Mouse (Mus musculus) ovary, postnatal 36 days (tissue): Measurements from ENCODE around the gene Tomm34.
A peak's percentile ranks its signal among the peaks of the same experiment; 100 is the strongest.

Experiments
- DNase-seq: peaks from one replicate; pipeline ENCODE4 v3.0.0; 2022; ENCODE audit warnings: low spot score, mixed read lengths

The Tomm34 gene

DNA sequence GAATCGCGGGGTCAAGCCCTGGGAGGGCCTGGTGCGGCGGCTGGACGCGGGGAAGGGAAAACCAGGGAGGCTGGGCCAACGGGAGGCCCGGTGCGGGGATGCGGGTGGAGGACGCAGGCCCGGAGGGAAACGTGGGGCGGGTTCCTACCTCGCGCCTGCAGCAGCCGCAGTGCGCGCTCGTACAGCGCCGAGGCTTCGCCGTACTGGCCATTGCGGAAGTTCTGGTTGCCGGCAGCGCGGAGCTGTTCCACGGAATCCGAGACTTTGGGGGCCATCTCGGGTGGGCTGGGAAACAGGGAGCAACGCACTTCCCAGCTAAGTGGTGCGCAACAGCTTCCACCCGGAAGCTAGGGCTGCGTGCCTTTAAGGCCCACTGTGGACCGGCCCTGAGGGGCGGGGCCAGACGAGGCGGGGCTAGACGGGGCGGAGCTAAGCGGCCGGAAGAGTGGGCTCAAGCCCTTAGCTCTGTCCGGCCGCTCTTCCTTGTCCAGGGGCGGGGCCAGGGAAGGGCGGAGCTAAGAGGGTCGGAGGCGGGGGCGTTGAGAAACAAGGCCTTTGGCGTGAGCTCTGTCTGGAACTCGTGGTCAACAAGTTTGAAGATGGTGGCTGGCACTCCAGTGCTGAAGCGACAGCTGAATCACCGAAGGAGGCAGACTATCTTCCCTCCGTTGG lies at the start of gene Tomm34:
Gene Tomm34, minus strand, starts transcription at position 405 of the 672 bp plus-strand sequence.
- peak; percentile 97 for DNase-seq

DNA sequence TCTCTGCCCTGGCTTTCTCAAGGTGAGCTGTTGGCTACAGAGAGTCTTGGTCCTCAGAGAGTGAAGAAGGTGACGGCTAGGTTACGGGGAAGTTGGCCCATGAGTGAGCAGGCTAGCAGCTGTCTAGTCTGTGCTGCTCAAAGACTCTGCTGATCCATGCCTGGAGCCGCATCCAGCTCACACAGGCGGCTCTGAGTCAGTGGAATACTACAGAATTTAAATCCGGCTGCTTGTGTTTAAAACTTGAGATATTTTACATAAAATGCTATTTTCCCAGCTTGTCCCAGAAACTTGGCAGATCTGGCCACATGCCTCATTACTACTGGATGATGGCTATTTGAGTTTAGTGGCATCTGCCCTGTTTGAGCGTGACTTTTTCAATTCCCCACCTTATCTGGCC lies 48.5 kb upstream of the Tomm34 start:
- no peak for DNase-seq

DNA sequence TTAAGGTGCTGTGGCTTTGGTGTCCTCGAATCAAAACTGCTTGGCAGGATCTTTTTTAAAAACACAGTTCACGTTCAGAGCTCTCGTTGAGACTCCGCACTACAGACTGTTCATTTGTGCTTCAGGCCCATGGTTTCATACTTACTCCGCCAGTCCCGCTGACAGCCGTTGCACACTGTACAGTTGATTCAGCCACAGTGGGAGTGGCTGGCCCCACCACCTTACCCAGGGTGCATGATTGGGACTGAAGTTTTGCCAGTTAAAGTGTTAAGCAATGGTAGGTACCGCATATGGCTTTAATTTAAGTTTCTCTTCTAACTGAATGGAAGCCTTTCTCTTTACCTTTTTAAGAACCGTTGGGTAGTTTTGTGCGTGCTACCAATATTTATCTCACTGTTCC lies 44.6 kb upstream of the Tomm34 start:
- DNase-seq, result no peak

GRCm38 (mm10) chr2:164114051-164114450 lies 43.1 kb upstream of the Tomm34 start:
- no peak for DNase-seq

DNA sequence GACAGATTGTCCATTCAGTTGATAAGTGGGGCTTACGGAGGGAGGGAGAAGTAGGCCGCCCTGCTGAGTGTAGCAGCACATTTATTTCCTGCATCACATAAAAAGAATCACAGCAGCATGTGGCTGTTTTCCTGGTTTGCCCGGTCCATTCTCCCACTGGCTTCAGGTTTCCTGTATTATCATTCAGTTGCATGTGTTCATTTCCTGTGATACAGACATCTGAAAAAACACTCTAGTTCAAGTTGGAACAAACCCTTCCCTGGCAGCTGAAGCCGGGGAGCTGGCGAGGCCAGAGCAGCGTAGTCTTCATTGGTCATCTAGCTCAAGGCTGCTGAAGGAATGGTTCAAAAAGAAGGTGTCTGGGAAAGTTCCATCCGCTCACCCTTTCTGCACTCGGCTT lies 40.6 kb upstream of the Tomm34 start:
- DNase-seq, result no peak

GRCm38 (mm10) chr2:164108501-164108900 lies 37.5 kb upstream of the Tomm34 start:
- DNase-seq, result no peak

GRCm38 (mm10) chr2:164107125-164107874 lies 36.3 kb upstream of the Tomm34 start:
- no peak for DNase-seq

GRCm38 (mm10) chr2:164106287-164107035 lies 35.5 kb upstream of the Tomm34 start:
- no peak for DNase-seq

GRCm38 (mm10) chr2:164103501-164103900 lies 32.5 kb upstream of the Tomm34 start:
- DNase-seq, result peak; percentile 56

GRCm38 (mm10) chr2:164102366-164102765 lies 31.4 kb upstream of the Tomm34 start:
- no peak for DNase-seq

GRCm38 (mm10) chr2:164101936-164102335 lies 31.0 kb upstream of the Tomm34 start:
- no peak for DNase-seq

DNA sequence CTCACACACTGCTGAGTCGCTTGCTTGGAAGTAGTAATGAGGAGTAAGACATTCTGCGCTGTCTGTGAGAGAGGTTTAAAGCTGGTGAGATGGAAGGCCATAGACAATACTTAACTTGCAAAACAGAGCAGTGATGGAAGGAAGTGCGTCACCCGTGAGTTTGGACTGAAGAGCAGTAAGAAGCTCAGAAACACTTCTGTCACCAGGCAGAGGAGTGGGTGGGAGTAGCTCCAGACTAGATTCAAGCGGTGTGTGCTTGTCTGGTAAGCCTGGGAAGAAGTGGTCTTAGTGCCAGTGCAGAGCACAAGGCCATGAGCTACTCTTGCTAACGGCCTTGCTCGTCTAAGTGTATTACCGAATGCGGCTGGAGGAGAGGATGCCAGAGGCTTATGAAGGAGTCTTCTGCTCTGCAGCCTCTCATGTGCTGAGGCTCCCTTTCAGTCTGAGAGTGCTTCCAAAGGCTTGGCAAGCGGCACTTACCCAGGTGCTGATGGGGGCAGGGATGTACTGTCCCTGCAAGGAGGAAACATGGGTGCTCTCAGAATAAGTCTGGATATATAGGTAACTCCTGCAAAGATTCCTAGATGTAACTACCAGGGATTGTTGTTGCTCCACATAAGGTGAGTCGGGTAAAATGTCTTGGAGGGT lies 27.8 kb upstream of the Tomm34 start:
- DNase-seq, result no peak

GRCm38 (mm10) chr2:164094152-164094551 lies 23.2 kb upstream of the Tomm34 start:
- DNase-seq, result no peak

DNA sequence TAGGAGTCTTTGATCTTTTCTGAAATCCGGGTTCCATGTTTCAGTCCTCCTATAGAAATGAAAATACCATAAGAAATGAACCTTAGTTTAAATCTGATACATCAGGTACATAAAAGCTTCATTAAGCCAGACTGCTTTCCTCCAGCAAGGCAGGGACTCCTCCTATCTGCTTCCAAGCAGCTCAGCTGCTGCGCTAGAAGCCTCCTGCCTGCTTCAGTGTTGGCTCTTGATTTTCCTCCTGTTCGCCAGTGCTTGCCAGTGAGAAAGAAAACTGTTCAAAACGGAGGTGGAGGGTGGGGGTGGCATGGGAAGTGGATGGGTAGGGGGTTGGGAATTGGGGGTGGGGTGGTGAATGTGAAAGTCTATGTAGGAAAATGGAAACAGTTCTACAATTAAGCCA lies 18.5 kb upstream of the Tomm34 start:
- no peak for DNase-seq

GRCm38 (mm10) chr2:164087416-164088017 lies 16.5 kb upstream of the Tomm34 start:
- DNase-seq, result no peak

DNA sequence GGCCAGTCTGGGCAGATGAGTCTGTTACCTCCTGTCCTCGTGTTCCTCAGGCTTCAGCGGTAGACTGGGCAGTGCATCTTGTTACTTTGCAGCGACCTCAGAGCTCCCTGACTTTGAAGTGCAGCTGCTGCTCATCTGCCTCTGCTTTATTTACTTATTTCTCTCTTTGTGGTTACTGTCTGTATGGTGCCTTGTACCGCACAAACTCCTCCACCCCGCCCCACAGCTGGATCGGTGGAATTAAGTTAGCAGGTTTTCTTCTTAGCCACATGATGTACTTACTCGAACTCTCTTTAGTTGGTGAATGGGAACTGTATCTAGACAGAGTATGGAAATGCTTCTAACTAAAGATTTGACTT lies 13.4 kb upstream of the Tomm34 start:
- no peak for DNase-seq

DNA sequence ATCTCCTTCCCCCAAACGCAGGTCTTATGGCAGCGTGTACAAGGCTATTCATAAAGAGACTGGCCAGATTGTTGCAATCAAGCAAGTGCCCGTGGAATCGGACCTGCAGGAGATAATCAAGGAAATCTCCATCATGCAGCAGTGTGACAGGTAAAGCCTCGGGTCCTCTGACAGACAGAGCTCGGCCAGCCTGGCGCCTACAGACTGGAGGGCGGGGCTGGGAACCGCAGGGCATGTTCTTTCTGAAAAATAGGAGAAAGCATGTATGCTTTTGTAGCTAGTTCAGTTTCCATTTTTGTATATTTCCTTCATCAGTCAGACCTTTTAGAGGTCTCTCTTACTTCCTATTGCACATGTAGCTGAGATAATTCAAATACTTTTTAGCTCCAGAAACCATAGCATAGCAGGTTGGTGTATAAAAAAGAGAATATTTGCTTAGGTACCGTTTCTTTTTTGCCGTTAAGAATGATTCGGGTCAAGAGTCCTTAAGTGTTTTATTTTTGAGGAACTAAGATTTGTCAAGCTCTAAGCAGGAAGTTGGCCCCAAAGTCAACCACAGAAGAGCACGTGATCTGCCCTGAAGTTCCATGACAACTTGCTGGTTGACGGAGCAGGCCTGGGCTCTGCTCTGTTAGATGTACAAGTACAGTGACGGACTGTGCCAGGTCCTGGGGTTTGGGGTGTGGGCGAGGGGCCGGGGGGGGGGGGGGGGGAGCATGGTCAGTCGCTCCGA lies 12.8 kb upstream of the Tomm34 start:
- DNase-seq, result no peak

DNA sequence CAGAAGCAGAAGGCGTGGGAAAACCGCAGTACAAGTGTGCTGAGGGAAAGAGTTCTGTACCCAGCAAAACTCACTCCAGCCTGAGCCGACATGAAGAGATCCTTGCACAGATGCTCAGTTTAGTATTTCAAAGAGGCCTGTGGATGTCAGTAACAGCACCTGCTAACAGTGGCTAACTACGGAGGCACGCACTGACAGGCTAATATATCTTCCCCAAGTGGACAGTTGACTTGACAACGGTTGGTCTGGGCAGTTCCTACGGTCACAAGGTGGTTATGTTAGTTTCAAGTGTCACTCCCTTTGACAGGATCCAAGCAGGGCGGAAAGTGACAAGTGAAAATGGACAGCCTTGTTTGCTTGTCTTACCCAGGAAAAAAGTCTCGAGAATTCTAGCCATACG lies 11.2 kb upstream of the Tomm34 start:
- DNase-seq, result no peak

GRCm38 (mm10) chr2:164081577-164081976 lies 10.6 kb upstream of the Tomm34 start:
- no peak for DNase-seq

GRCm38 (mm10) chr2:164079488-164079887 lies 8.5 kb upstream of the Tomm34 start:
- no peak for DNase-seq

DNA sequence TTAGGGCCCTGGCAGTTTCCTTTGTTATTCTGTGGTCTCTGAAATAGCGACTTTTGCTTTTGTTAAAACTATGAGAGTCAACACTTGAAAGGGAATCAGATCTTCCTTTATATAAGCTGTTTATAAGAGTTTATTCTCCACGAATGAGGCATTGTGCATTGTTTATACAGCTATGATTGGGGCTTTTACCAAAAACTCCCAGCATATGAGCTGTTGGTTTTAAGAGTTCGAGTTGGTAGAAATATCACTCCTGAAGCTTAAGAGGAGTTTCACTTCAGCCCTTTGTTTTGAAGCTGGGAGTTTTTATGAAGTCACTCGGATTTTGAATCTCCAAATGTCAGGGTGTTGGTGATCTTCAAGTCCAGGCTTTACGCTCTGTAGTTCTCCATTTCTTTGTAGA lies 6.9 kb upstream of the Tomm34 start:
- DNase-seq, result no peak
